Mouse (Mus musculus): ENCODE results near the gene Rrnad1. TPM values are rescaled to one million over a fixed set of nuclear protein-coding genes. Genes with fewer than 3 reads are reported as not detected.

The Rrnad1 gene
- polyA plus RNA-seq, 2 experiments, result 3.5 to 9.2 TPM

- Histone ChIP-seq H3K4me1 (replicated peaks; ENCODE audit: control insufficient read depth in 2 of 2, insufficient read depth in 2 of 2, low read length in 1 of 2) (peaks cover 2 to 3% of the 10 kb centered on the region in 2 experiments; a peak in 1 of 4 replicates), H3K4me3 (ENCODE audit: insufficient read depth in 1 of 2, low read depth in 2 of 2, low read length in 2 of 2) (no peak overlapping the region), H3K36me3 (replicated peaks; ENCODE audit: control insufficient read depth, insufficient read depth, low read depth) (peaks cover 25% of the 10 kb centered on the region), H3K27ac (no peak overlapping the region), H3K9me3 (ENCODE audit: control insufficient read depth, low read length) (no peaks in the 10 kb centered on the region), H3K9ac (replicated peaks) (no peak overlapping the region), H3K27me3 (ENCODE audit: control insufficient read depth, insufficient read depth, low read length) (no peaks in the 10 kb centered on the region), H3K4me2 (ENCODE audit: low read depth) (no peak overlapping the region)
- TF ChIP-seq CTCF (IDR thresholded peaks at IDR 0.05; ENCODE audit: low read depth), result no peak
- TF ChIP-seq EP300 (IDR thresholded peaks at IDR 0.05; ENCODE audit: low read depth), result no peak
- ATAC-seq (ENCODE audit: insufficient read depth), result no peak
- 80% methylated on average over 4 of the region's 4 CpGs for WGBS (ENCODE audit: insufficient replicate concordance)
- no peak for DNase-seq (ENCODE audit: low read depth in 3 of 3, low spot score in 3 of 3)
Measured at GRCm38 (mm10) chr3:87877730-87878129, 52.8 kb downstream of the Rrnad1 start.

Other genes starting within 250 kb of the Rrnad1 start
- 0.08 and 0.09 TPM in 2 replicates for gene Lrrc71, start 182.1 kb downstream of the Rrnad1 start, polyA plus RNA-seq (2012; rRNA removed)
- gene Lrrc71, start 182.1 kb downstream of the Rrnad1 start, polyA plus RNA-seq (2014; fragmentation: Nextera tagmentation; extraction: Ambion mirVana), result 0.24 and 0.29 TPM in 2 replicates
- gene Ntrk1, start 135.6 kb downstream of the Rrnad1 start, polyA plus RNA-seq (2012; rRNA removed), result 0.08 and 0.10 TPM in 2 replicates
- gene Ntrk1, start 135.6 kb downstream of the Rrnad1 start, polyA plus RNA-seq (2014; fragmentation: Nextera tagmentation; extraction: Ambion mirVana), result 0.04 and 0.14 TPM in 2 replicates
- 0.02 TPM in 2 replicates for gene Insrr, start 133.8 kb downstream of the Rrnad1 start, polyA plus RNA-seq (2012; rRNA removed)
- gene Insrr, start 133.8 kb downstream of the Rrnad1 start, polyA plus RNA-seq (2014; fragmentation: Nextera tagmentation; extraction: Ambion mirVana), result not detected in 2 replicates
- gene Pear1, start 106.4 kb downstream of the Rrnad1 start, polyA plus RNA-seq (2012; rRNA removed), result 5.4 and 6.9 TPM in 2 replicates
- 3.8 and 4.5 TPM in 2 replicates for gene Pear1, start 106.4 kb downstream of the Rrnad1 start, polyA plus RNA-seq (2014; fragmentation: Nextera tagmentation; extraction: Ambion mirVana)
- 0.04 and 0.09 TPM in 2 replicates for gene Sh2d2a, start 84.0 kb downstream of the Rrnad1 start, polyA plus RNA-seq (2012; rRNA removed)
- 0.10 and 0.13 TPM in 2 replicates for gene Sh2d2a, start 84.0 kb downstream of the Rrnad1 start, polyA plus RNA-seq (2014; fragmentation: Nextera tagmentation; extraction: Ambion mirVana)
- gene Prcc, start 45.1 kb downstream of the Rrnad1 start, polyA plus RNA-seq (2012; rRNA removed), result 14.8 and 15.4 TPM in 2 replicates
- gene Prcc, start 45.1 kb downstream of the Rrnad1 start, polyA plus RNA-seq (2014; fragmentation: Nextera tagmentation; extraction: Ambion mirVana), result 5.0 and 6.7 TPM in 2 replicates
- gene Hdgf, start 24.4 kb downstream of the Rrnad1 start, polyA plus RNA-seq (2012; rRNA removed), result 108 and 167 TPM in 2 replicates
- 204 and 256 TPM in 2 replicates for gene Hdgf, start 24.4 kb downstream of the Rrnad1 start, polyA plus RNA-seq (2014; fragmentation: Nextera tagmentation; extraction: Ambion mirVana)
- gene Mrpl24, start 11.2 kb downstream of the Rrnad1 start, polyA plus RNA-seq (2012; rRNA removed), result 43.9 and 50.1 TPM in 2 replicates
- 37.9 and 43.4 TPM in 2 replicates for gene Mrpl24, start 11.2 kb downstream of the Rrnad1 start, polyA plus RNA-seq (2014; fragmentation: Nextera tagmentation; extraction: Ambion mirVana)
- gene Isg20l2, start 403 bp downstream of the Rrnad1 start, polyA plus RNA-seq (2012; rRNA removed), result 9.3 and 14.8 TPM in 2 replicates
- 9.7 and 11.0 TPM in 2 replicates for gene Isg20l2, start 403 bp downstream of the Rrnad1 start, polyA plus RNA-seq (2014; fragmentation: Nextera tagmentation; extraction: Ambion mirVana)
- 0.17 and 0.23 TPM in 2 replicates for gene Crabp2, start 17.9 kb upstream of the Rrnad1 start, polyA plus RNA-seq (2012; rRNA removed)
- 0.10 and 0.15 TPM in 2 replicates for gene Crabp2, start 17.9 kb upstream of the Rrnad1 start, polyA plus RNA-seq (2014; fragmentation: Nextera tagmentation; extraction: Ambion mirVana)
- 0.78 and 1.1 TPM in 2 replicates for gene Nes, start 40.4 kb upstream of the Rrnad1 start, polyA plus RNA-seq (2012; rRNA removed)
- 0.80 and 0.83 TPM in 2 replicates for gene Nes, start 40.4 kb upstream of the Rrnad1 start, polyA plus RNA-seq (2014; fragmentation: Nextera tagmentation; extraction: Ambion mirVana)
- gene Bcan, start 69.5 kb upstream of the Rrnad1 start, polyA plus RNA-seq (2012; rRNA removed), result 0.08 TPM in 1 of 2 replicates, not detected in the other
- gene Bcan, start 69.5 kb upstream of the Rrnad1 start, polyA plus RNA-seq (2014; fragmentation: Nextera tagmentation; extraction: Ambion mirVana), result not detected in 2 replicates
- gene Hapln2, start 96.9 kb upstream of the Rrnad1 start, polyA plus RNA-seq (2012; rRNA removed), result not detected in 2 replicates
- not detected in 2 replicates for gene Hapln2, start 96.9 kb upstream of the Rrnad1 start, polyA plus RNA-seq (2014; fragmentation: Nextera tagmentation; extraction: Ambion mirVana)
- gene Gpatch4, start 112.4 kb upstream of the Rrnad1 start, polyA plus RNA-seq (2012; rRNA removed), result 5.4 and 11.5 TPM in 2 replicates
- 19.0 and 22.2 TPM in 2 replicates for gene Gpatch4, start 112.4 kb upstream of the Rrnad1 start, polyA plus RNA-seq (2014; fragmentation: Nextera tagmentation; extraction: Ambion mirVana)
- gene Naxe, start 127.8 kb upstream of the Rrnad1 start, polyA plus RNA-seq (2012; rRNA removed), result 25.0 and 26.1 TPM in 2 replicates
- 59.6 and 67.7 TPM in 2 replicates for gene Naxe, start 127.8 kb upstream of the Rrnad1 start, polyA plus RNA-seq (2014; fragmentation: Nextera tagmentation; extraction: Ambion mirVana)
- not detected in 2 replicates for gene Ttc24, start 147.6 kb upstream of the Rrnad1 start, polyA plus RNA-seq (2012; rRNA removed)
- not detected in 2 replicates for gene Ttc24, start 147.6 kb upstream of the Rrnad1 start, polyA plus RNA-seq (2014; fragmentation: Nextera tagmentation; extraction: Ambion mirVana)
- 8.4 and 8.8 TPM in 2 replicates for gene Iqgap3, start 151.3 kb upstream of the Rrnad1 start, polyA plus RNA-seq (2012; rRNA removed)
- 6.7 and 7.6 TPM in 2 replicates for gene Iqgap3, start 151.3 kb upstream of the Rrnad1 start, polyA plus RNA-seq (2014; fragmentation: Nextera tagmentation; extraction: Ambion mirVana)
- 10.3 and 11.1 TPM in 2 replicates for gene Mef2d, start 211.7 kb upstream of the Rrnad1 start, polyA plus RNA-seq (2012; rRNA removed)
- gene Mef2d, start 211.7 kb upstream of the Rrnad1 start, polyA plus RNA-seq (2014; fragmentation: Nextera tagmentation; extraction: Ambion mirVana), result 6.4 and 7.5 TPM in 2 replicates

All from liver, embryonic 14.5 days (tissue).